Mouse (Mus musculus) limb, embryonic 15.5 days (tissue): ENCODE results near the gene Rpusd4. TPM values are rescaled to one million over a fixed set of nuclear protein-coding genes. Genes with fewer than 3 reads are reported as not detected.

Source experiments
- ATAC-seq: fragments of 200-750 bp; cut with Nextera tagmentation; 2 replicates; pipeline ENCODE4 v1.8.0; 2017; ENCODE audit warnings: low read depth, moderate TSS enrichment; ENCODE audit not compliant: insufficient number of reproducible peaks, low FRiP score, low TSS enrichment
- H3K27ac ChIP-seq: fragments of 300-500 bp; sonication (generic); 2 replicates; pipeline ENCODE4 v1.5.1; 2015; ENCODE audit warnings: moderate library complexity, mild to moderate bottlenecking, inconsistent platforms
- H3K27me3 ChIP-seq: fragments of 300-500 bp; sonication (generic); 2 replicates; pipeline ENCODE4 v1.6.1; 2015; ENCODE audit warnings: inconsistent platforms
- H3K36me3 ChIP-seq: fragments of 300-500 bp; sonication (generic); 2 replicates; pipeline ENCODE4 v1.6.1; 2015; ENCODE audit warnings: inconsistent platforms
- H3K4me1 ChIP-seq: fragments of 300-500 bp; sonication (generic); 2 replicates; pipeline ENCODE4 v1.6.1; 2015; ENCODE audit warnings: inconsistent platforms
- H3K4me2 ChIP-seq: fragments of 300-500 bp; sonication (generic); 2 replicates; pipeline ENCODE4 v1.6.1; 2015; ENCODE audit warnings: mild to moderate bottlenecking, inconsistent platforms
- H3K4me3 ChIP-seq: fragments of 300-500 bp; sonication (generic); 2 replicates; pipeline ENCODE4 v1.5.1; 2015; ENCODE audit warnings: mild to moderate bottlenecking, inconsistent platforms
- H3K9ac ChIP-seq: fragments of 300-500 bp; sonication (generic); 2 replicates; pipeline ENCODE4 v1.6.1; 2015; ENCODE audit warnings: inconsistent platforms
- H3K9me3 ChIP-seq: fragments of 300-500 bp; sonication (generic); 2 replicates; pipeline ENCODE4 v1.6.1; 2016; ENCODE audit warnings: inconsistent platforms
- WGBS: fragments of 180-500 bp; shearing (Covaris S2); methylation state at CpG from one replicate; pipeline ENCODE4 v1.1.7; 2015; 5-methylcytosine and 5-hydroxymethylcytosine counted together
- polyA plus RNA-seq: library from polyadenylated mRNA; unstranded; fragments of >200 nt; fragmentation: Nextera tagmentation; extraction: Ambion mirVana; gene quantifications from 2 replicates; pipeline ENCODE4 v1.2.1, GENCODE M21; 2015

Rpusd4 gene
- polyA plus RNA-seq, 1 experiment from 2014 or later = 26.0 TPM

DNA sequence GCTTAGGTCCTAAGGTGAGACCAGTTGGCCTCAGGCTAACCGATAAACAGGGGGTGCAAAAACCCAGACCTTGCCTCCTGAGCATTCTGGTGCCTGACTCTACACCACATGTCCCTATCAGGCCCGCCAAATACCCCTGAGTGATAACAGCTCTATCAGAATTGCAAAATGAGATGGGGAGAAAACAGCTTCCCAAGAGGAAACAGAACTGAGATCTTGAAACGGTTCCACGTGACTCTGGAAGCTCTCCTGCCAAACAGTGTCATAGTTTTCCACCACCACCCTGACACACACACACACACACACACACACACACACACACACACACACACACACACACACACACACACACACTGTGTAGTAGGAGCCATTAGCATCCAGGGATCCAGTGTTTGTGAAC, 23.3 kb downstream of the Rpusd4 start:
- ATAC-seq = no peak
- H3K4me3 ChIP-seq = no peak overlapping the region
- WGBS = 54% methylated on average over 4 of the region's 4 CpGs
- no peaks in the 10 kb centered on the region for H3K9me3 ChIP-seq
- no peak overlapping the region for H3K27ac ChIP-seq
- H3K27me3 ChIP-seq = no peaks in the 10 kb centered on the region
- H3K36me3 ChIP-seq = no peaks in the 10 kb centered on the region
- peaks cover 30% of the 10 kb centered on the region for H3K4me1 ChIP-seq
- no peak overlapping the region for H3K9ac ChIP-seq
- no peak overlapping the region for H3K4me2 ChIP-seq

DNA sequence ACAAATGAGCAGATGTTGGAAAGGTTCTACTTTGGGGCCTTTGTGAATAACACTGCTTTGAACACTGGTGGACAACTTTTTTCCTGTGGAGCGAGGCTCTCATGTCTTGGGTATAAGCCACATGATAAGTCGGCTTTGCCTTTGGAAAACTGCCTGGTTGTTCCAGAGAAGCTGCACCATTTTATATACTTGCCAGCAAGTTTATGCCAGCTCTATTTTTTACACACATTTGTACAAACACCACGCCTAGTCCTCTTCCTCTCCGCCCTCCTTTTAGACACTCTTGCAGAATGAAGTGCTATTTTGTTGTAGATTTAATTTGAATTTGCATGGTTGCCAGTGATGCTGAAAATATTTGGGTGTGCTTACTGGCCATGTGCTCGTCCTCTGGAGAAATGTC, 25.8 kb downstream of the Rpusd4 start:
- Histone ChIP-seq H3K27ac (no peak overlapping the region), H3K4me1 (peaks cover 20% of the 10 kb centered on the region), H3K9me3 (no peaks in the 10 kb centered on the region), H3K4me2 (no peak overlapping the region), H3K9ac (no peak overlapping the region), H3K27me3 (no peaks in the 10 kb centered on the region), H3K4me3 (no peak overlapping the region), H3K36me3 (no peaks in the 10 kb centered on the region)
- ATAC-seq = no peak
- 55% methylated on average over 5 of the region's 5 CpGs for WGBS

DNA sequence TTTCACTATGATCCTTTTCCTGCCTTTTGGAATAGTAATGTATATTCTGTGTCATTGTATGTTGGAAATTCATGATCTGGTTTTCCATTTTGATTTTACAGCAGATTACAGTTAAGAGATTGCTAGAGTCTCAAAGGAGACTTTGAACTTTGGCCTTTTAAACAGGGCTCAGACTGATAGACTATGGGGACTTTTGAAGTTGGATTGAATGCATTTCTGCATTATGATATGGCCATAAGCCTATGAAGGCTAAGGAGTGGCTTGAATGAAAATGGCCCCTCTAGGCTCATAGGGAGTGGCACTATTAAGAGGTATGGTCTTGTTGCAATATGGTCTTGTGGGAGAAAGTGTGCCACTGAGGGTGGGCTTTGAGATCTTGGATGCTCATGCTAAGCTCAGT, 30.1 kb downstream of the Rpusd4 start:
- H3K27ac ChIP-seq = no peak overlapping the region
- H3K4me3 ChIP-seq = no peak overlapping the region
- no peaks in the 10 kb centered on the region for H3K36me3 ChIP-seq
- no peak overlapping the region for H3K9ac ChIP-seq
- no peak overlapping the region for H3K4me2 ChIP-seq
- no peak for ATAC-seq
- no peaks in the 10 kb centered on the region for H3K4me1 ChIP-seq
- no peaks in the 10 kb centered on the region for H3K27me3 ChIP-seq
- no peaks in the 10 kb centered on the region for H3K9me3 ChIP-seq

DNA sequence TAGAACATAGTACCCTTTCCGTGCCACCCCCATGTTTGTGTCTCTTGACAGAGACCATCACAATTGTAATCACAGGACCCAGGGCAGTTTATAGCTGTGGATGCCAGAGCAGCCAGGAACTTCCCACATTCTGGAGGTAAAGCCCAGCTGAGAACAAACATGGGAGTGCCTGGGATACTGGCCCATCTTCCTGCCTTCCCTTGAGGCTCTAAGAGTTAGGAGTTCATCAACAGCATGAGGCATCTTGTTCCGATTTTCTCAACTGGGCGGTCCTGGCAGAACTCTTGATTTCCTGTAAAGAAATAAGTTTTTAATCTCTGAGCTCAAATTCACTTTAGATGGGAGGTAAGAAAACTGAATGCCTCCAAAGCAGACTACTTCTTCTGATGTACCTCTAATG, 34.5 kb downstream of the Rpusd4 start:
- no peak for ATAC-seq
- 62% methylated on average over 3 of the region's 3 CpGs for WGBS
- Histone ChIP-seq H3K4me2 (no peak overlapping the region), H3K9me3 (no peaks in the 10 kb centered on the region), H3K27me3 (no peaks in the 10 kb centered on the region), H3K4me1 (peaks cover 2% of the 10 kb centered on the region; the same call in 1 of the 2 replicates), H3K9ac (no peak overlapping the region), H3K36me3 (no peaks in the 10 kb centered on the region), H3K4me3 (no peak overlapping the region), H3K27ac (no peak overlapping the region)

DNA sequence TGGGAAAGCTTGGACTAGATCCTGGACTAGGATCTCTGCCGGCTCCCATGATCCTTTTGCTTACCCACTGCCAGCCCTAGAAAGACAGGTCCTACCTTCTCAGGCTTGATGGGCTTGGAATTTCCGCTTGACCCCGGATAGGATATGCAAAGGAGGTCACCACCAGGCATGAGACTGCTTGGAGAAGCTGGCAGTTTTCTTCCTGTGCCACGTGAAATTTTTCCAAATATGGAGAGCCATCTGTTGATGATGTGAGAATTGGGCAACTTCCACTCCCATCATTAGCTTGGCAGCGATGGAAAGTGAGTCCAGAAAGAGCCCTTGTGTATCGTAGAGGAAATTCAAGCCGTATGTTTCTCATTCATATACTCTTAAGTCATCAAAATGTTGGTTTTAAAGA, 39.8 kb downstream of the Rpusd4 start:
- Histone ChIP-seq H3K36me3 (no peaks in the 10 kb centered on the region), H3K4me2 (no peak overlapping the region), H3K4me1 (peaks cover 30% of the 10 kb centered on the region), H3K9ac (no peak overlapping the region), H3K9me3 (no peaks in the 10 kb centered on the region), H3K4me3 (no peak overlapping the region), H3K27me3 (no peaks in the 10 kb centered on the region), H3K27ac (peak overlapping the region; percentile 39)
- ATAC-seq = no peak
- 24% methylated on average over 7 of the region's 7 CpGs for WGBS

DNA sequence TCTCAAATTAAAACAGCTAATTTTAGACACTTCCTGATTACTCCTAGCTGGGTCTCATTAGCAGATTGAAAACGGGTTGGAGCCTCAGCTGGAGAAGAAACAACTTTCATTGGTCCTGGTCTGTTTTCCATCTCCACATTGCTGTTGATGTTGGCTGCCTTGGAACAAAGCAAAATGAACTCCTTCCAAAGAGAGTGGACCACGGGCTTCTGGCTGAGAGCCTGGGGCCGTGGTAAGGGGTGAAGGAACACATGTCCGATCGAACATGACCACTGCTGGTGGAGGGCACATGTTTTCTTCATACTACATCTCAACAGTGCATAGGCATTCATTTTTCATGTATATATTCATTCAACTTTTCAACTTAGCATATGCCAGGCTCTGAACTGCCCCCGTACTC, 42.7 kb downstream of the Rpusd4 start:
- H3K9ac ChIP-seq = no peak overlapping the region
- H3K36me3 ChIP-seq = no peaks in the 10 kb centered on the region

DNA sequence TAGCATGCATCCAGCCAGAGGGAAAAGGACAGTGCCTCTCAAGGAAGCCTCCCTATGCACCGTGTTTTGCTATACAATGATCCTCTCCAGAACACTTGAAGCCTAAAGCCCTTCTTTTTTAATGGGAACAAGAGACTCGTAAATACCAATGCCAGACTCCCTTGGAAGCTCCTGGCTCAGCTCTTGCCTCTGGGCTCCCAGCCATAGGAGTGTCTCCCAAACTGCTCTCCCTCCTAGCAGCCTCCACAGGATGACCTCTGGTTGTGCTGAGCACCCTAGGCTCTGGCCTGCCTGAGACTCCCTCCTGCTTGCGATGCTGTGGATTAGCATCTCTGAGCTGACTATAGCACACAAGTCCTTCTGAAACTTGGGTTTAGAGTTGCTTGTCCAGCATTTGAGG, 44.9 kb downstream of the Rpusd4 start:
- Histone ChIP-seq H3K4me1 (peaks cover 64% of the 10 kb centered on the region), H3K27me3 (no peaks in the 10 kb centered on the region), H3K9me3 (no peaks in the 10 kb centered on the region), H3K9ac (no peak overlapping the region), H3K27ac (peak overlapping the region; percentile 75), H3K4me2 (no peak overlapping the region), H3K4me3 (no peak overlapping the region), H3K36me3 (no peaks in the 10 kb centered on the region)
- WGBS = 23% methylated on average over 3 of the region's 3 CpGs
- ATAC-seq = peak; percentile 69; the same call in 1 of the 2 replicates

More for the DNA sequence above, 42.7 kb downstream of the Rpusd4 start:
- Histone ChIP-seq H3K27ac (no peak overlapping the region), H3K9me3 (no peaks in the 10 kb centered on the region), H3K4me2 (no peak overlapping the region), H3K27me3 (no peaks in the 10 kb centered on the region), H3K4me1 (peaks cover 57% of the 10 kb centered on the region), H3K4me3 (no peak overlapping the region)
- 43% methylated on average over 6 of the region's 6 CpGs for WGBS
- ATAC-seq = no peak

DNA sequence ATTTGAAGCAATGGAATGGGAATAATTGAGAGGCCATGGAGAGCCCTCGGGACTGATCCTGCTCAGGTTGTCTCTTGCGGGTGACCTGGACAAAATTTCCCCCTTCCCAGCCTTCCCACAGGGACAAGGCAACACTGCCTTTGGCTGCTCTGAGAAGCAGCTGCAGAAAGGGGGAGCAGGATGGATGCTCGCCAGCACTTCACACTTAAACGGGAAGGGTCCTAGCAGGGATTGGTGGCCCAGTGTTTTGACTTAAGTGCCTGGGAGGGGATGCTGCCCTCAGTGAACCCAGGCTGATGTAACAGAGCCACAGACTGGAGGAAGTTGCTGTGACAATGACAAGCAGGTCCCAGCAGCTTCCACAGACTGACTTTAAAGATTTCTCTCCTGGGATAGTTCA, 45.9 kb downstream of the Rpusd4 start:
- Histone ChIP-seq H3K4me1 (peaks cover 70% of the 10 kb centered on the region), H3K4me3 (no peak overlapping the region), H3K9ac (no peak overlapping the region), H3K27me3 (no peaks in the 10 kb centered on the region), H3K9me3 (no peaks in the 10 kb centered on the region), H3K36me3 (no peaks in the 10 kb centered on the region), H3K27ac (peak overlapping the region; percentile 75), H3K4me2 (no peak overlapping the region)
- 13% methylated on average over 4 of the region's 4 CpGs for WGBS
- no peak for ATAC-seq

DNA sequence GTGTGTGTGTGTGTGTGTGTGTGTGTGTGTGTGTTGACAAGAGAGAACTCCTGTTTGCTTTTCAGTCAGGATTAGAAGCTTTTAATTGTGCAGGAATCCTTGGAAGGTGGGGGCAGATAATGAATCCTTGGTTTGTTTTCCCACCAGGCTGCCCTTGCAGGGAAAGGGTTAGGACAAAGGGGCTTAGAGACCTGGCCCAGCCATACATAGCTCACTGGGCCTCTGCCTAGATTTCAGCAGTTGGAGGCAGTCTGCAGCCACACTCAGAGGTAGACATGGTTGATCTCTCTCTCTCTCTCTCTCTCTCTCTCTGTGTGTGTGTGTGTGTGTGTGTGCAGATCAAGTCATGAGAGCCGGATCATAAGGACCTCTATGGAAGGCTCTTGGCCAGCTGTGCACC, 46.6 kb downstream of the Rpusd4 start:
- no peaks in the 10 kb centered on the region for H3K9me3 ChIP-seq
- ATAC-seq = no peak
- H3K27me3 ChIP-seq = no peaks in the 10 kb centered on the region
- no peaks in the 10 kb centered on the region for H3K36me3 ChIP-seq
- no peak overlapping the region for H3K4me2 ChIP-seq
- no peak overlapping the region for H3K9ac ChIP-seq
- H3K4me3 ChIP-seq = no peak overlapping the region
- WGBS = 67% methylated on average over 1 of the region's 1 CpGs
- peaks cover 76% of the 10 kb centered on the region for H3K4me1 ChIP-seq
- peak overlapping the region; percentile 75; the same call in 1 of the 2 replicates for H3K27ac ChIP-seq

DNA sequence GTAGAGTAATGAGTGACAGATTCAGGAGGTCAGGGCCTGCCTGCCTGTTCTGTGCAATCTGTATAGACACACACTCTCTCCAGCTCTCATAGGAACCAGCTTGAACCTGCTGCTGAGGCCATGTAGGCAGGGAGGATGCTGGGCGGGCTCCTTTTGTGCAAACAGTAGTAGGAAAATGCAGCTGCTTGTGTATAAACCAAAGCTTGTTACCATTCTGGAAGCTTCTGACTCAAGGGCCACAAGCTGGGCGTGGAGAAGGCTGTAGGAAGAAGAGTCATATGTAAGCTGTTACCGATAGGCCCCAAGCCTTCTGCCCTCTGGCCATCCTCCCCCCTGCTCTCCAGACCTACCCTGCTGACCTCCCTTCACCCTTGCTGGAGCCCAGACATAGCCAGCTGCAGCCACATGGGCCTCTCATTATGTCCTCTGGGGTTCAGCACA, 49.1 kb downstream of the Rpusd4 start:
- H3K27ac ChIP-seq = no peak overlapping the region
- peaks cover 61% of the 10 kb centered on the region for H3K4me1 ChIP-seq
- no peak overlapping the region for H3K9ac ChIP-seq
- H3K4me2 ChIP-seq = no peak overlapping the region
- H3K27me3 ChIP-seq = no peaks in the 10 kb centered on the region
- H3K9me3 ChIP-seq = no peaks in the 10 kb centered on the region
- no peak for ATAC-seq
- WGBS = 58% methylated on average over 3 of the region's 3 CpGs
- H3K36me3 ChIP-seq = no peaks in the 10 kb centered on the region
- H3K4me3 ChIP-seq = no peak overlapping the region

DNA sequence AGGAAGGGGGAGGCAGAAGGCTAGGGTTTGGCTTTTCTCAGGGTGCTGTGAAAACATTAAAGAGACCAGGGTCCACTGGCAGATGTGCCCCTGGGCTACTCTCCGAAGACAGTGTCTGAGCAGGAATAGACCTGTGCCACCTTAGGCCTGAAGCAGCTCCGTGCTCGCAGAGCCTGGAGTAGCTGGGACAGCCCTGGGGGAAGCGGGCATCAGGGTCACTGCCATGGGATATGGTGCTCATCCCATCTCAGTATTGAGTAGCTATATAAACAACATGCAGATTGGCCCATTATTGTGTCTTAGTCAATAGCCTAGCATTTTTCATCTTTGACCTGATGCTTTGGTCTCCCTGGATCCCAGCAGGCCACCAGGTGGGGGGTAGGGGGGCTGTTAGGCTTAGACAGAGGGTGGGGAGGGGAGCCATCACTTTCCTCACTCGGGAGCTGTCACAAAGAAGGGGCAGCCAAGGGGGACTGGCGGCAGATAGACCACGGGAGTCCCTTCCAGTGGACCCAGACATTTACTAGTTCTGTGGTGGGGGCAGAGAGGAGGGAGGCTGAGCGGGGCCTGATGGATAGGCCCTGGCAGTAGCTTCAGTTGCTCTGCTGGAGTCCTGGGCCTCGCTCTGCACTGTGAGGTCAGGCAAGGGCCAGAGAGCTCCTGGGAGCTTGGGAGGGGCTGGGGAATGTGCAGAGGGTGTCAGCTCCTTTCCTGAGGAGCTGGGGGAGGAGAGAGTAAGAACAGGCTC, 49.7 kb downstream of the Rpusd4 start:
- H3K9me3 ChIP-seq = no peaks in the 10 kb centered on the region
- H3K4me3 ChIP-seq = no peak overlapping the region
- no peaks in the 10 kb centered on the region for H3K36me3 ChIP-seq
- no peak overlapping the region for H3K9ac ChIP-seq
- H3K27ac ChIP-seq = no peak overlapping the region
- 46% methylated on average over 9 of the region's 9 CpGs for WGBS
- H3K4me2 ChIP-seq = no peak overlapping the region
- no peak for ATAC-seq
- H3K4me1 ChIP-seq = peaks cover 55% of the 10 kb centered on the region
- H3K27me3 ChIP-seq = no peaks in the 10 kb centered on the region

DNA sequence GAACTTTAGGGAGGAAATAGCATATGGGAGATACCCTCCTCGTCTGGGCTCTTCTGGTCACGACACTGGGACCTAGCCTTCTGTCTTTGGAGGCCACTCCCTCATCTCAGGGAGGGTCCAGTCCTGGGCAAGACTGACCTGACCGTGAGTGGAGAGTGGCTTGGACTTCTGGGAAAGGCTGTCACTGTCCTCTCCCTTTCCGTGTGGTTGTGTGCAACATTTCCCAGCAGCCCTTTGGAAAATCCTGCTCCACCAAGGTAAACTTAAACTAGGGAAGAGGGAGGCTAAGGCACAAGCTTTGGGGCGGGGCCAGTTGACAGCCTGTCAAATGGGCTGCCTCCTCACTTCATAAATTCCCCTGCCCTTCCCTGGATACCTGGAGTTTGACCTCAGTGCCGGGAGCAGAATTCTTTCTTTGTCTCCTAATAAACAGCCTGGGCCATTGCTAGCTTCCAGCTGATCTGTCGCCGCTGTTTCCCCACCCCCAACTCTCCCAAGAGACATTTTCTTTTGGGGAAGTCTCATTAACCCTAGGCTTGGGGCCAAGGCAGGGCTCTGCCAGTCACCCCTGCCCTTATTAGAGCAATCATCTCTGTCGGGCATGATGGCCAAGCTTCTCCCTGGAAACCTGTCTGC, 51.0 kb downstream of the Rpusd4 start:
- ATAC-seq = no peak
- peaks cover 53% of the 10 kb centered on the region for H3K4me1 ChIP-seq
- H3K4me3 ChIP-seq = no peak overlapping the region

More for the DNA sequence above, 51.0 kb downstream of the Rpusd4 start:
- Histone ChIP-seq H3K27me3 (no peaks in the 10 kb centered on the region), H3K9ac (no peak overlapping the region), H3K4me2 (no peak overlapping the region), H3K9me3 (no peaks in the 10 kb centered on the region), H3K36me3 (no peaks in the 10 kb centered on the region), H3K27ac (peak overlapping the region; percentile 38; the same call in 1 of the 2 replicates)
- 22% methylated on average over 9 of the region's 9 CpGs for WGBS
